Mouse (Mus musculus) midbrain, embryonic 16.5 days (tissue): ENCODE measurements around the gene Adra2b. TPM values are rescaled to one million over a fixed set of nuclear protein-coding genes. Genes with fewer than 3 reads are reported as not detected.
A peak's percentile ranks its signal among the peaks of the same experiment; 100 is the strongest.

Experiments used
- ATAC-seq: fragments of 200-750 bp; cut with Nextera tagmentation; 2 replicates; pipeline ENCODE4 v1.8.0; 2017; ENCODE audit warnings: moderate TSS enrichment
- H3K27ac ChIP-seq: fragments of 300-500 bp; sonication (generic); 2 replicates; pipeline ENCODE4 v1.5.1; 2014; ENCODE audit warnings: mild to moderate bottlenecking, low read length, mixed read lengths
- H3K27me3 ChIP-seq: fragments of 300-500 bp; sonication (generic); 2 replicates; pipeline ENCODE4 v1.6.1; 2014; ENCODE audit warnings: low read depth, low read length, mixed read lengths; ENCODE audit not compliant: control insufficient read depth, insufficient read depth
- H3K36me3 ChIP-seq: fragments of 300-500 bp; sonication (generic); 2 replicates; pipeline ENCODE4 v1.6.1; 2014; ENCODE audit warnings: mild to moderate bottlenecking, low read length, moderate library complexity, mixed read lengths; ENCODE audit not compliant: control insufficient read depth, insufficient read depth
- H3K4me1 ChIP-seq: fragments of 300-500 bp; sonication (generic); 2 replicates; pipeline ENCODE4 v1.6.1; 2014; ENCODE audit warnings: mild to moderate bottlenecking, low read length, mixed read lengths; ENCODE audit not compliant: control insufficient read depth, insufficient read depth
- H3K4me2 ChIP-seq: fragments of 300-500 bp; sonication (generic); 2 replicates; pipeline ENCODE4 v1.6.1; 2014; ENCODE audit warnings: mild to moderate bottlenecking, low read length, mixed read lengths
- H3K4me3 ChIP-seq: fragments of 300-500 bp; sonication (generic); 2 replicates; pipeline ENCODE4 v1.5.1; 2014; ENCODE audit warnings: low read depth, mild to moderate bottlenecking, low read length, moderate library complexity, mixed read lengths
- H3K9ac ChIP-seq: fragments of 300-500 bp; sonication (generic); 2 replicates; pipeline ENCODE4 v1.6.1; 2014; ENCODE audit warnings: low read depth, low read length, mixed read lengths
- H3K9me3 ChIP-seq: fragments of 300-500 bp; sonication (generic); replicated peaks from 2 replicates; pipeline ENCODE4 v1.6.1; 2014; ENCODE audit warnings: mild to moderate bottlenecking, low read length, mixed read lengths; ENCODE audit not compliant: control insufficient read depth, poor library complexity, severe bottlenecking
- WGBS: fragments of 180-500 bp; shearing (Covaris S2); extraction: QIAGEN DNeasy Blood & Tissue Kit; methylation state at CpG from one replicate; pipeline ENCODE4 v1.1.7; 2014; 5-methylcytosine and 5-hydroxymethylcytosine counted together
- polyA plus RNA-seq: library from polyadenylated mRNA; unstranded; fragments of >200 nt; fragmentation: Nextera tagmentation; extraction: Ambion mirVana; gene quantifications from 2 replicates; pipeline ENCODE4 v1.2.1, GENCODE M21; 2015

The Adra2b gene
- polyA plus RNA-seq, result 0.20 and 0.21 TPM in 2 replicates

DNA sequence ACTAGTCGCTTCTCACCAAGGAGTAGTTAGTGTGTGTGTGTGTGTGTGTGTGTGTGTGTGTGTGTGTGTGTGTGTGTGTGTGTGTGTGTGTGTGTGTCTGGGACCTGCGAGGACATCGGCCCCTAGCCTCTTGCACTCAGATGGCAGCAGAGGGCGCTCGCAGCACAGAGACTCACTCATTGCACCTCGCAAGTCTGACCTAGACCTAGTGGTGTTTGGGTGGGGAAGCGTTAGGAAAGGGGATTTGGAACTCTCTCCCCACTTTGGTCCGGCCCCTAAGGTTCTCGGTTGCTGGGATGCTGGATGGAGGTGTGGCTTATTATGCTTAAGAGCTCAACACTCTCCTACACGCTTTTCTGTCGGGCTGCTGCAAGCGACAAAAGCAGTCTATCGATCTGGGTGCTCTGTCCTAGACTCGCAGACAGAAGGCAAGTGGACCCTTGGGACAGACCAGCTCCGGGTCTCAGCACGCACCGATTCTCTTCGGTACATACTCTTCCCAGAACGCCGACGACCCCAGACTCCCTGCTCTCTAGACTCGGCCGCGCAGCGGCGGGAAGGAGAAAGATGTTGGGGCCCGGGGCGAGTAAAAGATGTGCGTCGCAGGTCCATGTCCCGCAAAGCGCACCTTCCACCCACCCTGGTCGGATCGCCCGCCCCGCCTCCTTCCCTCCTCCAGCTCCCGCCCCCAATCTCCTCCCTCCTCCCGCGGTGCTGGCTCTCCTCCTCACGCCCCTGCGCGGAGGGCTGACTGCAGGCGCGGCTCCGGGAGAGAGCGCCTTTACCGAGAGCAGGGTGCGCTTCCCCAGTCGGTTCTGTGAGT, at the start of gene Adra2b:
Gene Adra2b, plus strand, starts transcription at position 750 of the 823 bp plus-strand sequence.
- ATAC-seq, result peak; percentile 71
- H3K9ac ChIP-seq, result 0 out of 2 replicates have a peak within 1 kb of the TSS, but pooled peaks have one; percentile 0
- no peaks in the 10 kb centered on the region for H3K36me3 ChIP-seq
- H3K9me3 ChIP-seq, result no peaks in the 10 kb centered on the region
- H3K4me3 ChIP-seq, result peak within 1 kb of the TSS; percentile 39
- H3K4me2 ChIP-seq, result peak within 1 kb of the TSS; percentile 82
- under 1% methylated on average over 49 of the region's 49 CpGs for WGBS
- peaks cover 14% of the 10 kb centered on the region for H3K4me1 ChIP-seq
- H3K27ac ChIP-seq, result no peak within 1 kb of the TSS
- H3K27me3 ChIP-seq, result peaks cover 59% of the 10 kb centered on the region

DNA sequence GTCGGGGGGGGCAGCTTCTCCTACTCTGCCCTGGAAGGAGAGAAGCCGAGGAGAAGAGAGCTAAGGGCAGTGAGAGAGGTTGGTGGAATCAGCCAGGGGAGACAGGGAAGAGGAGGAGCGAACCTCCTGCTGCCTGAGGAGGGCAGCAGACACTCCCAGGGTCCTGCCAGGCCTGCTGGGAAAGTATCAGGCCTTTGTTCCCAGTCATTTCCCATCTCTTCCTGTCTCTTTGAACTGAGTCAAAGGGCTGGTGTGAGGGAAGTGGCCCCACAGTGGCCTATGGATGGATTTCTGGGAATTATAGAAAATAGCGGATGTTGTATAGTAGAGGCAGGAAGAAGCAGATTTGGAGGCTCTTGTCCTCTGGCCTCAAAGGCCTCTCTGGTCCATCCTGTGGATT, 49.1 kb upstream of the Adra2b start:
- no peak for ATAC-seq
- 37% methylated on average over 4 of the region's 4 CpGs for WGBS
- Histone ChIP-seq H3K4me3 (no peak overlapping the region), H3K27me3 (no peaks in the 10 kb centered on the region), H3K36me3 (no peaks in the 10 kb centered on the region), H3K9ac (no peak overlapping the region), H3K4me1 (no peaks in the 10 kb centered on the region), H3K4me2 (no peak overlapping the region), H3K27ac (no peak overlapping the region), H3K9me3 (no peaks in the 10 kb centered on the region)

DNA sequence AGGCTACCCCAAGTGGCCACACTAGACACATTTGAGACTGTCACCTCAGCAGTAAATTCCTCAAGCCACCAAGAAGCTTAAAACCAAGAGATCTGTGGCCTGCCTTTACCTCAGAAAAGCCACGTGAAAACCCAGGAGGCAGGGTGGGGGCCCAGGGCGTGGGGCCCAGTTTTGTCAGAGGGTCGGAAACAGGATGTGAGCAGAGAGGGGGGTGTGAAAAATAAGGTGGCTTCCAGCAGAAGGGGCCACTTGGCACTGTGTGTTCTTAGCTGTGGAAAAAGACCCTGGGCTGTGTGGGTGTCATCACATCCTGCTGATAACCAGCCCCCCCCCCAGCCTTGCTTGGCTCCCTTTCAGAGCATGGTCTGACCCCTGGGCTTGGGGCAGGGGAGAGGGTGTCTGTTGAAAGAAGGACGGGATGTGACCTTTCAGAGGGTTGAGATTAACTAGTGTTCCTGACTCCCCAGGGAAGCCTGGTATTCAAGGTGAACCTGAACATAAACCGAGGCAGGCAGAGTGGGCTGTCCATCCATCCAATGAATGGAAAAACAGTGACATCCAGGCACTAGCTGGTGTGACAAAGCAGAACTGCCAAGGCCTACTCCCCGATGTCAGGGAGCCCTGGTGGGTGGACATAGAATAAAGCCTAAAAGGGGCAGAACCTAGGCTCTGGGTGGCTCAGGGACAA, 48.4 kb upstream of the Adra2b start:
- Histone ChIP-seq H3K27me3 (no peaks in the 10 kb centered on the region), H3K4me3 (no peak overlapping the region), H3K4me1 (no peaks in the 10 kb centered on the region), H3K9me3 (no peaks in the 10 kb centered on the region), H3K9ac (no peak overlapping the region), H3K27ac (no peak overlapping the region), H3K36me3 (no peaks in the 10 kb centered on the region), H3K4me2 (no peak overlapping the region)
- 79% methylated on average over 6 of the region's 6 CpGs for WGBS
- ATAC-seq, result no peak

DNA sequence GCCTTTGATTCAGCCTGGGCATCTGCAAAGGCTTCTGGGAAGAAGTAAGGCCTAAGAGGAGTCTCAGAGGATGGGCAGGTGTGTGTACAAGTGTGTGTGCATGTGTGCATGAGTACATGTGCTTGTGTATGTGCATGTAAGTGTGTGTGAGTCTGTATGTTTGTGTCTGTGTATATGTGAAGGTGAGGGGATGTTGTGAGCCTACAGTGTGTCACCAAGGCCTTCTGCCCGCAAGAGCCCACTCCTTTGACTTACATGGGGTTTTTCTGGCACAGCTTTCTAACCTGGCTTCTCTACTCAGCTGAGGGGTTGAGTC, 47.9 kb upstream of the Adra2b start:
- Histone ChIP-seq H3K9me3 (no peaks in the 10 kb centered on the region), H3K27me3 (no peaks in the 10 kb centered on the region), H3K4me2 (no peak overlapping the region), H3K36me3 (no peaks in the 10 kb centered on the region), H3K4me3 (no peak overlapping the region), H3K9ac (no peak overlapping the region), H3K27ac (no peak overlapping the region), H3K4me1 (no peaks in the 10 kb centered on the region)
- 90% methylated on average over 1 of the region's 1 CpGs for WGBS
- ATAC-seq, result no peak

DNA sequence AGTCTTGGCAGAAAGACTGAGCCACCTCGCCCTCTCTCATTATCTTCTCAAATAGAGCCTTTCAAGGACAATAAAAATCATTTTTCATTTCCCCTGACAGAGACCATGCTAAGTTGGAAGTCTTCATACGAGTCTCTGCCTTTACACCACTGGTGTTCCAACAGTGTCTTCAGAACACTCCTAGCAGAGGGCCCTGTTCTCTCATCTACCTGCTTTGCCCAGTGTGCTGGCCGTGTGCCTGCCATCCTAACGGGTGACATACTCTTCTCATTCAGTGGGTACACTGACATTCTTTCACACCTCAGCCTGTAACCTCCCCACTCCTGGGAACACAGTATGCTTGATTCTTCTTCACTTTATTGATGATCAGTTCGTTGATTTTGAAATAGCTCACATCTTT, 46.6 kb upstream of the Adra2b start:
- no peak for ATAC-seq
- H3K4me2 ChIP-seq, result no peak overlapping the region
- H3K9me3 ChIP-seq, result no peaks in the 10 kb centered on the region
- no peak overlapping the region for H3K4me3 ChIP-seq
- no peaks in the 10 kb centered on the region for H3K4me1 ChIP-seq
- no peak overlapping the region for H3K27ac ChIP-seq
- H3K36me3 ChIP-seq, result no peaks in the 10 kb centered on the region
- H3K9ac ChIP-seq, result no peak overlapping the region
- WGBS, result 79% methylated on average over 5 of the region's 5 CpGs
- no peaks in the 10 kb centered on the region for H3K27me3 ChIP-seq

DNA sequence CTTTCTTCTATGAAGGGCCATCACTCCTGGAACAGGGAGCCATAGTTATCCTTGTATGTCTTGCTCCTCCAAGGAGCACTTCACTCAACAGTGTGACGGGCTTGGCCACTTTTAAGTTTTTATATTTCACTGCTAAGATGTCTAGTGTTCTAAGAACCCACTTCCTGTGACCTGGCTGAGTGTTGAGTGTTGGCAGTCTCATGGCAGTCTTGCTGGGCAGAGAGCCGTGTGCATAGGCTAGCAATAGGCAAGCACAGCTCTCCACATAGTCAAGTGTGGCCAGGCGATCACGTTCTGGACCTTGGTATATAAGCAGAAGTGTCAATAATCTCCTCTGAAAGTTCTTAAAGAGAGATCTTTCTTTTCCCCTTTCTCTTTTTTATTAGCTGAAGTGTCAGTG, 44.9 kb upstream of the Adra2b start:
- no peaks in the 10 kb centered on the region for H3K9me3 ChIP-seq
- H3K4me2 ChIP-seq, result no peak overlapping the region
- H3K27ac ChIP-seq, result no peak overlapping the region
- no peaks in the 10 kb centered on the region for H3K36me3 ChIP-seq
- H3K4me1 ChIP-seq, result no peaks in the 10 kb centered on the region
- no peak overlapping the region for H3K9ac ChIP-seq
- WGBS, result 90% methylated on average over 4 of the region's 4 CpGs
- no peaks in the 10 kb centered on the region for H3K27me3 ChIP-seq
- no peak overlapping the region for H3K4me3 ChIP-seq
- no peak for ATAC-seq

DNA sequence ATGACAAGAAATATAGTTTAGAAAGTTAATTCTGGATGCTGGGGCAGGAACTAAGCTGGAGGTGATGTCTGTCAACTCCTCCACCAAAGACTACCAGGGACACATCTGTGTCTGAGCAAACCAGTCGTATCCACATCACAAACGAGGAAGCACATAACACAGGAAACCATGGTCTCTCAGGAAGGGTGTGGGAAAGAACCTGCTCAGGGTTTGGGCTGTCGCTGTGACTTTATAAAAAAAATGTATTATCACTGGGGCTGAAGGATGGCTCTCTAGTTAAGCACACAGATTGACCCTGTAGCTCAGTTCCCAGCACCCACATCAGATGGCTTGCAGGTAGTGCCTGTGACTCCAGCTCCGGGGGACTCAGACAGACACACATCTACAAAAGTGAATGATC, 43.9 kb upstream of the Adra2b start:
- H3K4me1 ChIP-seq, result no peaks in the 10 kb centered on the region
- H3K4me2 ChIP-seq, result no peak overlapping the region
- 80% methylated on average over 4 of the region's 4 CpGs for WGBS
- H3K36me3 ChIP-seq, result no peaks in the 10 kb centered on the region
- no peak overlapping the region for H3K9ac ChIP-seq
- H3K9me3 ChIP-seq, result no peaks in the 10 kb centered on the region
- H3K27ac ChIP-seq, result no peak overlapping the region
- no peaks in the 10 kb centered on the region for H3K27me3 ChIP-seq
- H3K4me3 ChIP-seq, result no peak overlapping the region
- no peak for ATAC-seq

DNA sequence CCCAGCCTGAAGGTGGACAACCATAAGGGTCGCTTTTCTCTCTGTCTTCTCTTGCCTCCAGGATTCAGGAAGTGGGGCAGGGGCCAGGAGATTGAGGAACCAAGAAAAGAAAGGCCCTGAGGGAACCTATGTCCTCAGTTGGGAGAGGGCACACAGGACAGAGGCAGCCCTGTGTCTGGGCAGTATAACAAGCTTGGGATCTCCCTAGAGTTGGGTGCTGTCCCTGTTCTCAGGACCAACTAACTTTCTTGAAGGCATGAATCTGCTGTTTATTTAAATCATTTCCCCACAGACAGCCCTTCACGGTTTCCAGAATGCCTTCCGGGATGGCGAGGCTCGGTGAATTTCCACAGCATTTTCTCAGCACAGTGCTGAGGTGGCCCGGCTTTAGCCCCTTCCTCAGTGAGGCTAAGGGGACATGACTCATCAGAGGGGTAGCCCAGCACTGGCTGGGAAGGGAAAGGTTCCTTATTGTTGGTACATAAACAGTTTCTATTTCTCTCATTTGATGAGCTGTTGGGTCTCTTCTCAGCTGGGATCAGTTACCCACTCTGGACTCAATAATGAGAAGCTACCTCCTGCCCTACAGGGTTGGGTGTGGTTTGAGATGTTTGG, 40.2 kb upstream of the Adra2b start:
- H3K27me3 ChIP-seq, result no peaks in the 10 kb centered on the region
- 76% methylated on average over 6 of the region's 6 CpGs for WGBS
- H3K4me2 ChIP-seq, result no peak overlapping the region
- no peak for ATAC-seq
- H3K36me3 ChIP-seq, result no peaks in the 10 kb centered on the region
- no peak overlapping the region for H3K4me3 ChIP-seq
- no peaks in the 10 kb centered on the region for H3K9me3 ChIP-seq
- H3K27ac ChIP-seq, result no peak overlapping the region
- H3K9ac ChIP-seq, result no peak overlapping the region
- no peaks in the 10 kb centered on the region for H3K4me1 ChIP-seq

DNA sequence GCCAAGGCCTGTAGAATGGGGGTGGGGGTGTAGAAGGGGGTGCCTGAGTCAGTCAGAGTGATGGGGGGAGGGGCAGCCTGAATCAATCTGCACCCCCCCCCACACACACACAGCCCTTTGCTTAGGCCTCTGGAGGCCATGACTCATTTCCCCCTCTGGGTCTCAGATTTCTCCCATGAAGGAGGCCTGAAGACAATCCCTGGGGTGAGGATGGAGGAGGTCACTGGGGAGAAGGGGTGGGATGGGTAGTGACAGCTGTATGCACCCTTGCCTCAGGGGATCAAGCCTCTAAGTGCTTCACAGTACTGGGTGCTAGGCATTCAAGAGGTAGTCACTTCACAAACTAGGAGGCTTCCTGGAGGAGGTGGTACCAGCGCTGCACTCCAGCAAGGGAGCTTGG, 39.3 kb upstream of the Adra2b start:
- no peaks in the 10 kb centered on the region for H3K36me3 ChIP-seq
- 76% methylated on average over 1 of the region's 1 CpGs for WGBS
- H3K9ac ChIP-seq, result no peak overlapping the region
- H3K4me3 ChIP-seq, result no peak overlapping the region
- no peak overlapping the region for H3K4me2 ChIP-seq
- H3K27me3 ChIP-seq, result no peaks in the 10 kb centered on the region
- H3K4me1 ChIP-seq, result no peaks in the 10 kb centered on the region
- ATAC-seq, result no peak
- no peaks in the 10 kb centered on the region for H3K9me3 ChIP-seq
- no peak overlapping the region for H3K27ac ChIP-seq
